Mouse (Mus musculus): ENCODE results near the gene Cacnb4. TPM values are rescaled to one million over a fixed set of nuclear protein-coding genes. Genes with fewer than 3 reads are reported as not detected.

Gene Cacnb4
- 0.39 and 0.54 TPM in 2 replicates for polyA plus RNA-seq (2015; fragmentation: Nextera tagmentation; extraction: Ambion mirVana)

- WGBS: under 1% methylated on average over 49 of the region's 77 CpGs
- no peaks in the 10 kb centered on the region for H3K9me3 ChIP-seq (ENCODE audit: control insufficient read depth, low read length)
- H3K4me2 ChIP-seq (ENCODE audit: low read depth, low read length): peak within 1 kb of the TSS; percentile 98
- H3K27me3 ChIP-seq (replicated peaks; ENCODE audit: control insufficient read depth, insufficient read depth, low read length): peaks cover 16% of the 10 kb centered on the region
- no peak within 1 kb of the TSS for H3K27ac ChIP-seq (ENCODE audit: low read length)
- peak; percentile 90 for ATAC-seq
- H3K4me3 ChIP-seq (ENCODE audit: low read length): peak within 1 kb of the TSS; percentile 67
- no peaks in the 10 kb centered on the region for H3K36me3 ChIP-seq (ENCODE audit: control insufficient read depth, insufficient read depth, low read length)
- H3K4me1 ChIP-seq (ENCODE audit: control insufficient read depth, insufficient read depth, low read length): peaks cover 12% of the 10 kb centered on the region
- peak within 1 kb of the TSS; percentile 72 for H3K9ac ChIP-seq (ENCODE audit: low read depth, low read length)
Observed at GRCm38 (mm10) chr2:52676023-52676912, at the start of gene Cacnb4. Cacnb4 (minus strand) TSS chr2:52676831.

- H3K4me2 ChIP-seq (ENCODE audit: low read depth, low read length): no peak overlapping the region
- H3K9me3 ChIP-seq (ENCODE audit: control insufficient read depth, low read length): no peaks in the 10 kb centered on the region
Observed at GRCm38 (mm10) chr2:52720231-52721025, 43.8 kb upstream of the Cacnb4 start.

GRCm38 (mm10) chr2:52717076-52717475 is 40.4 kb upstream of the Cacnb4 start:
- ATAC-seq: no peak
- H3K27me3 ChIP-seq (replicated peaks; ENCODE audit: control insufficient read depth, insufficient read depth, low read length): no peaks in the 10 kb centered on the region
- H3K4me3 ChIP-seq (ENCODE audit: low read length): no peak overlapping the region
- H3K9ac ChIP-seq (ENCODE audit: low read depth, low read length): no peak overlapping the region
- no peak overlapping the region for H3K27ac ChIP-seq (ENCODE audit: low read length)
- H3K36me3 ChIP-seq (ENCODE audit: control insufficient read depth, insufficient read depth, low read length): no peaks in the 10 kb centered on the region; the same call in 1 of the 2 replicates
- no peak overlapping the region for H3K4me2 ChIP-seq (ENCODE audit: low read depth, low read length)
- H3K9me3 ChIP-seq (ENCODE audit: control insufficient read depth, low read length): no peaks in the 10 kb centered on the region
- H3K4me1 ChIP-seq (ENCODE audit: control insufficient read depth, insufficient read depth, low read length): peaks cover 3% of the 10 kb centered on the region; the same call in 1 of the 2 replicates
- 92% methylated on average over 5 of the region's 5 CpGs for WGBS

More at GRCm38 (mm10) chr2:52720231-52721025, 43.8 kb upstream of the Cacnb4 start:
- 0 out of 2 replicates have a peak, but pooled peaks have one; percentile 42 for ATAC-seq
- Histone ChIP-seq H3K36me3 (ENCODE audit: control insufficient read depth, insufficient read depth, low read length) (no peaks in the 10 kb centered on the region), H3K27me3 (replicated peaks; ENCODE audit: control insufficient read depth, insufficient read depth, low read length) (no peaks in the 10 kb centered on the region), H3K4me1 (ENCODE audit: control insufficient read depth, insufficient read depth, low read length) (peaks cover 3% of the 10 kb centered on the region; the same call in 1 of the 2 replicates), H3K9ac (ENCODE audit: low read depth, low read length) (no peak overlapping the region), H3K27ac (ENCODE audit: low read length) (no peak overlapping the region), H3K4me3 (ENCODE audit: low read length) (no peak overlapping the region)
- WGBS: 37% methylated on average over 13 of the region's 13 CpGs

GRCm38 (mm10) chr2:52715538-52715937 is 38.9 kb upstream of the Cacnb4 start:
- Histone ChIP-seq H3K4me3 (ENCODE audit: low read length) (no peak overlapping the region), H3K36me3 (ENCODE audit: control insufficient read depth, insufficient read depth, low read length) (no peaks in the 10 kb centered on the region; the same call in 1 of the 2 replicates), H3K4me1 (ENCODE audit: control insufficient read depth, insufficient read depth, low read length) (peaks cover 1% of the 10 kb centered on the region; the same call in 1 of the 2 replicates), H3K9ac (ENCODE audit: low read depth, low read length) (no peak overlapping the region), H3K27ac (ENCODE audit: low read length) (no peak overlapping the region), H3K4me2 (ENCODE audit: low read depth, low read length) (no peak overlapping the region), H3K9me3 (ENCODE audit: control insufficient read depth, low read length) (no peaks in the 10 kb centered on the region), H3K27me3 (replicated peaks; ENCODE audit: control insufficient read depth, insufficient read depth, low read length) (no peaks in the 10 kb centered on the region)
- 91% methylated on average over 6 of the region's 6 CpGs for WGBS
- no peak for ATAC-seq

GRCm38 (mm10) chr2:52714111-52714510 is 37.5 kb upstream of the Cacnb4 start:
- no peak for ATAC-seq
- no peak overlapping the region for H3K27ac ChIP-seq (ENCODE audit: low read length)
- H3K9me3 ChIP-seq (ENCODE audit: control insufficient read depth, low read length): no peaks in the 10 kb centered on the region
- H3K4me1 ChIP-seq (ENCODE audit: control insufficient read depth, insufficient read depth, low read length): no peaks in the 10 kb centered on the region
- no peak overlapping the region for H3K4me2 ChIP-seq (ENCODE audit: low read depth, low read length)
- no peaks in the 10 kb centered on the region for H3K27me3 ChIP-seq (replicated peaks; ENCODE audit: control insufficient read depth, insufficient read depth, low read length)
- 94% methylated on average over 4 of the region's 4 CpGs for WGBS
- no peak overlapping the region for H3K4me3 ChIP-seq (ENCODE audit: low read length)
- H3K9ac ChIP-seq (ENCODE audit: low read depth, low read length): no peak overlapping the region
- H3K36me3 ChIP-seq (ENCODE audit: control insufficient read depth, insufficient read depth, low read length): no peaks in the 10 kb centered on the region; the same call in 1 of the 2 replicates

GRCm38 (mm10) chr2:52710804-52711203 is 34.2 kb upstream of the Cacnb4 start:
- no peak overlapping the region for H3K9ac ChIP-seq (ENCODE audit: low read depth, low read length)
- WGBS: 75% methylated on average over 2 of the region's 2 CpGs
- no peaks in the 10 kb centered on the region for H3K4me1 ChIP-seq (ENCODE audit: control insufficient read depth, insufficient read depth, low read length)
- H3K36me3 ChIP-seq (ENCODE audit: control insufficient read depth, insufficient read depth, low read length): no peaks in the 10 kb centered on the region; the same call in 1 of the 2 replicates
- H3K27me3 ChIP-seq (replicated peaks; ENCODE audit: control insufficient read depth, insufficient read depth, low read length): no peaks in the 10 kb centered on the region
- no peak overlapping the region for H3K27ac ChIP-seq (ENCODE audit: low read length)
- no peaks in the 10 kb centered on the region for H3K9me3 ChIP-seq (ENCODE audit: control insufficient read depth, low read length)
- H3K4me2 ChIP-seq (ENCODE audit: low read depth, low read length): no peak overlapping the region
- no peak overlapping the region for H3K4me3 ChIP-seq (ENCODE audit: low read length)
- ATAC-seq: no peak

GRCm38 (mm10) chr2:52709417-52709816 is 32.8 kb upstream of the Cacnb4 start:
- Histone ChIP-seq H3K36me3 (ENCODE audit: control insufficient read depth, insufficient read depth, low read length) (no peaks in the 10 kb centered on the region; the same call in 1 of the 2 replicates), H3K4me2 (ENCODE audit: low read depth, low read length) (no peak overlapping the region)
- 90% methylated on average over 5 of the region's 5 CpGs for WGBS

GRCm38 (mm10) chr2:52701368-52702036 is 24.9 kb upstream of the Cacnb4 start:
- no peaks in the 10 kb centered on the region for H3K27me3 ChIP-seq (replicated peaks; ENCODE audit: control insufficient read depth, insufficient read depth, low read length)
- no peak overlapping the region for H3K4me2 ChIP-seq (ENCODE audit: low read depth, low read length)
- H3K4me1 ChIP-seq (ENCODE audit: control insufficient read depth, insufficient read depth, low read length): no peaks in the 10 kb centered on the region
- peaks cover 6% of the 10 kb centered on the region; the same call in 1 of the 2 replicates for H3K36me3 ChIP-seq (ENCODE audit: control insufficient read depth, insufficient read depth, low read length)
- no peak for ATAC-seq
- no peak overlapping the region for H3K4me3 ChIP-seq (ENCODE audit: low read length)
- H3K9ac ChIP-seq (ENCODE audit: low read depth, low read length): no peak overlapping the region
- 92% methylated on average over 11 of the region's 11 CpGs for WGBS
- H3K9me3 ChIP-seq (ENCODE audit: control insufficient read depth, low read length): no peaks in the 10 kb centered on the region
- H3K27ac ChIP-seq (ENCODE audit: low read length): no peak overlapping the region

More at GRCm38 (mm10) chr2:52709417-52709816, 32.8 kb upstream of the Cacnb4 start:
- no peaks in the 10 kb centered on the region for H3K9me3 ChIP-seq (ENCODE audit: control insufficient read depth, low read length)
- ATAC-seq: no peak
- H3K9ac ChIP-seq (ENCODE audit: low read depth, low read length): no peak overlapping the region
- H3K4me1 ChIP-seq (ENCODE audit: control insufficient read depth, insufficient read depth, low read length): no peaks in the 10 kb centered on the region
- H3K27me3 ChIP-seq (replicated peaks; ENCODE audit: control insufficient read depth, insufficient read depth, low read length): no peaks in the 10 kb centered on the region
- no peak overlapping the region for H3K27ac ChIP-seq (ENCODE audit: low read length)
- H3K4me3 ChIP-seq (ENCODE audit: low read length): no peak overlapping the region
